Mouse (Mus musculus): ENCODE measurements around the gene Tuba8. TPM values are rescaled to one million over a fixed set of nuclear protein-coding genes. Genes with fewer than 3 reads are reported as not detected.

The Tuba8 gene
- total and polyA plus RNA-seq, 2 experiments from 2014 or later = 1.8 to 1.9 TPM

- no peaks in the 10 kb centered on the region; the same call in 1 of the 2 replicates for H3K4me1 ChIP-seq (ENCODE audit: insufficient read depth, low read length)
- H3K9ac ChIP-seq (replicated peaks; ENCODE audit: low read length, poor library complexity, severe bottlenecking) = no peak overlapping the region
- H3K27me3 ChIP-seq (ENCODE audit: insufficient read depth, low read length) = 0 out of 2 replicates have a peak, but pooled peaks cover 5% of the 10 kb centered on the region
- no peak for TF ChIP-seq CTCF (IDR thresholded peaks at IDR 0.05)
- no peak overlapping the region for H3K27ac ChIP-seq (ENCODE audit: low read depth, low read length)
- DNase-seq (ENCODE audit: low spot score) = no peak
- no peak overlapping the region for H3K4me3 ChIP-seq (ENCODE audit: low read depth, low read length)
- no peaks in the 10 kb centered on the region; the same call in 1 of the 2 replicates for H3K36me3 ChIP-seq (ENCODE audit: insufficient read depth, low read length)
- H3K4me2 ChIP-seq (ENCODE audit: low read depth, low read length, poor library complexity, severe bottlenecking) = no peak overlapping the region
- H3K9me3 ChIP-seq (ENCODE audit: low read length) = no peaks in the 10 kb centered on the region
- 77% methylated on average over 5 of the region's 5 CpGs for WGBS
- no peak for ATAC-seq (ENCODE audit: low FRiP score)
These were observed 4.0 kb upstream of the Tuba8 start for GRCm38 (mm10) chr6:121206481-121206880.

- WGBS = 87% methylated on average over 2 of the region's 2 CpGs
- Histone ChIP-seq H3K9me3 (ENCODE audit: low read length) (no peaks in the 10 kb centered on the region), H3K36me3 (ENCODE audit: insufficient read depth, low read length) (no peaks in the 10 kb centered on the region), H3K4me1 (ENCODE audit: insufficient read depth, low read length) (no peaks in the 10 kb centered on the region; the same call in 1 of the 2 replicates), H3K27me3 (ENCODE audit: insufficient read depth, low read length) (peaks cover 6% of the 10 kb centered on the region; the same call in 1 of the 2 replicates), H3K9ac (replicated peaks; ENCODE audit: low read length, poor library complexity, severe bottlenecking) (no peak overlapping the region), H3K27ac (ENCODE audit: low read depth, low read length) (no peak overlapping the region), H3K4me3 (ENCODE audit: low read depth, low read length) (no peak overlapping the region), H3K4me2 (ENCODE audit: low read depth, low read length, poor library complexity, severe bottlenecking) (no peak overlapping the region)
- TF ChIP-seq CTCF (IDR thresholded peaks at IDR 0.05) = no peak
- no peak for DNase-seq (ENCODE audit: low spot score)
- ATAC-seq (ENCODE audit: low FRiP score) = no peak
These were observed 912 bp upstream of the Tuba8 start for GRCm38 (mm10) chr6:121209584-121209983.

GRCm38 (mm10) chr6:121210926-121211289, 412 bp downstream of the Tuba8 start:
- no peak for TF ChIP-seq CTCF (IDR thresholded peaks at IDR 0.05)
- no peak for DNase-seq (ENCODE audit: low spot score)
- ATAC-seq (ENCODE audit: low FRiP score) = peak; percentile 42

GRCm38 (mm10) chr6:121211743-121212142, 1.2 kb downstream of the Tuba8 start:
- Histone ChIP-seq H3K27me3 (ENCODE audit: insufficient read depth, low read length) (peaks cover 6% of the 10 kb centered on the region; the same call in 1 of the 2 replicates), H3K9ac (replicated peaks; ENCODE audit: low read length, poor library complexity, severe bottlenecking) (no peak overlapping the region), H3K9me3 (ENCODE audit: low read length) (no peaks in the 10 kb centered on the region), H3K36me3 (ENCODE audit: insufficient read depth, low read length) (no peaks in the 10 kb centered on the region), H3K4me1 (ENCODE audit: insufficient read depth, low read length) (no peaks in the 10 kb centered on the region; the same call in 1 of the 2 replicates), H3K4me2 (ENCODE audit: low read depth, low read length, poor library complexity, severe bottlenecking) (peak overlapping the region; percentile 99; the same call in 1 of the 2 replicates), H3K27ac (ENCODE audit: low read depth, low read length) (no peak overlapping the region), H3K4me3 (ENCODE audit: low read depth, low read length) (peak overlapping the region; percentile 56; the same call in 1 of the 2 replicates)
- peak; percentile 17 for DNase-seq (ENCODE audit: low spot score)
- no peak for ATAC-seq (ENCODE audit: low FRiP score)
- no peak for TF ChIP-seq CTCF (IDR thresholded peaks at IDR 0.05)
- WGBS = 18% methylated on average over 5 of the region's 5 CpGs

More at GRCm38 (mm10) chr6:121210926-121211289, 412 bp downstream of the Tuba8 start:
- Histone ChIP-seq H3K36me3 (ENCODE audit: insufficient read depth, low read length) (no peaks in the 10 kb centered on the region), H3K27me3 (ENCODE audit: insufficient read depth, low read length) (peaks cover 6% of the 10 kb centered on the region; the same call in 1 of the 2 replicates), H3K27ac (ENCODE audit: low read depth, low read length) (no peak overlapping the region), H3K4me1 (ENCODE audit: insufficient read depth, low read length) (no peaks in the 10 kb centered on the region; the same call in 1 of the 2 replicates), H3K4me3 (ENCODE audit: low read depth, low read length) (peak overlapping the region; percentile 56), H3K9me3 (ENCODE audit: low read length) (no peaks in the 10 kb centered on the region), H3K9ac (replicated peaks; ENCODE audit: low read length, poor library complexity, severe bottlenecking) (peak overlapping the region; percentile 62), H3K4me2 (ENCODE audit: low read depth, low read length, poor library complexity, severe bottlenecking) (peak overlapping the region; percentile 99)
- 3% methylated on average over 12 of the region's 12 CpGs for WGBS

- ATAC-seq (ENCODE audit: low FRiP score) = no peak
- no peak overlapping the region for H3K4me2 ChIP-seq (ENCODE audit: low read depth, low read length, poor library complexity, severe bottlenecking)
- H3K9ac ChIP-seq (replicated peaks; ENCODE audit: low read length, poor library complexity, severe bottlenecking) = no peak overlapping the region
- no peaks in the 10 kb centered on the region for H3K9me3 ChIP-seq (ENCODE audit: low read length)
- H3K36me3 ChIP-seq (ENCODE audit: insufficient read depth, low read length) = no peaks in the 10 kb centered on the region
- peaks cover 6% of the 10 kb centered on the region; the same call in 1 of the 2 replicates for H3K27me3 ChIP-seq (ENCODE audit: insufficient read depth, low read length)
- no peak for TF ChIP-seq CTCF (IDR thresholded peaks at IDR 0.05)
- no peak overlapping the region for H3K4me3 ChIP-seq (ENCODE audit: low read depth, low read length)
- 81% methylated on average over 4 of the region's 4 CpGs for WGBS
- no peaks in the 10 kb centered on the region; the same call in 1 of the 2 replicates for H3K4me1 ChIP-seq (ENCODE audit: insufficient read depth, low read length)
- no peak for DNase-seq (ENCODE audit: low spot score)
- H3K27ac ChIP-seq (ENCODE audit: low read depth, low read length) = no peak overlapping the region
These were observed 2.5 kb downstream of the Tuba8 start for GRCm38 (mm10) chr6:121212988-121213387.

GRCm38 (mm10) chr6:121214221-121214620, 3.7 kb downstream of the Tuba8 start:
- Histone ChIP-seq H3K9ac (replicated peaks; ENCODE audit: low read length, poor library complexity, severe bottlenecking) (no peak overlapping the region), H3K27ac (ENCODE audit: low read depth, low read length) (no peak overlapping the region), H3K4me3 (ENCODE audit: low read depth, low read length) (no peak overlapping the region), H3K36me3 (ENCODE audit: insufficient read depth, low read length) (no peaks in the 10 kb centered on the region), H3K9me3 (ENCODE audit: low read length) (no peaks in the 10 kb centered on the region), H3K4me1 (ENCODE audit: insufficient read depth, low read length) (no peaks in the 10 kb centered on the region; the same call in 1 of the 2 replicates), H3K4me2 (ENCODE audit: low read depth, low read length, poor library complexity, severe bottlenecking) (no peak overlapping the region), H3K27me3 (ENCODE audit: insufficient read depth, low read length) (peaks cover 6% of the 10 kb centered on the region; the same call in 1 of the 2 replicates)
- 85% methylated on average over 5 of the region's 5 CpGs for WGBS
- ATAC-seq (ENCODE audit: low FRiP score) (no peak), DNase-seq (ENCODE audit: low spot score) (no peak)
- no peak for TF ChIP-seq CTCF (IDR thresholded peaks at IDR 0.05)

Measured in midbrain, postnatal 0 days (tissue).